Mouse (Mus musculus) thymus, postnatal 36 days (tissue): ENCODE results near the gene Blm.

Experiments used
- DNase-seq, 2 experiments: peaks; one replicate each; pipeline ENCODE4 v3.0.0; 2022; ENCODE audit warnings: mixed read lengths in 2 of 2

Blm gene

DNA sequence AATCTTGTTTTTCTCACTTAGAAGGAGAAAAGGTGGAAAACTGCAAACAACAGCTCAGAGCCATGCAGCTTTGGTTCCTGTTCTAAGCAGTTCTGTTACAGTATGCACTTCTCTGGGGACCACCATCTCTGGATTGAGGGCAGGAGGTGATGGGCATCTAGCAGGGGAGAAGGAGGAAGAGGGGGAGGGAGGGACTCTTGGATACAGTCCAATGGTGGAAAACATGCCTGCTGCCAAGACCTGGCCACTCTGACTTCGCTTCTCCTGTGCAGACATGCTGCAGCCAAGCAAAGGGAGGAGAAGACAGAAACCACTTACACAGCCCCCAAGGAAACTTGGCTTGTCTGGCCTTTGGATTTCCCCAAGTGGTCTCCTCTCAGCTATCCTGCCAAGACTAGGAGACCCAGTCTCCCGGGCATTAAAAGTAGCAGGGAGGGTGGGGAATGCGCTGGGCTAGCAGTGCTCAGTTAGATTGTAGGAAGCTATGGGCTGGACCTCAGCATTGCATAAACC lies 77.0 kb downstream of the Blm start:
- DNase-seq: no peak

DNA sequence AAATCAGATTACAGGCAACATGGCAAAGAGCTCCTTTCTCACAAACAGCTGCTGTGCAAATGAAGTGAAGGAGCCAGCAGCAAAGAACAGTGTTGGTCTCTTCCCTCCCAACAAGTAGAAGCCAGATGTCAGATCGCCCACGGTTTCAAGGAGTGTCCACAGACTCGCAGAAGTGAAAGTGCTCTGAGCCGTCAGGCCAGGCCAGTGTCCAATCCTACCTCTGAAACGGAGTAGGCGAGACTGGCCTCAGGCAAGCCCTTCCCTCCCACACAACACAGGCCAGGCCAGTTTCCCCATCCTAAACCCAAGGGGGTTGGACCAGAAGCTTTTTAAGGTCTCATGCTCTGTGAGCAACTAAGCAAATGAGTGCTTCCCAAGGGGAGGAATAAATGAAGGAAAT lies 77.7 kb downstream of the Blm start:
- no peak for DNase-seq

DNA sequence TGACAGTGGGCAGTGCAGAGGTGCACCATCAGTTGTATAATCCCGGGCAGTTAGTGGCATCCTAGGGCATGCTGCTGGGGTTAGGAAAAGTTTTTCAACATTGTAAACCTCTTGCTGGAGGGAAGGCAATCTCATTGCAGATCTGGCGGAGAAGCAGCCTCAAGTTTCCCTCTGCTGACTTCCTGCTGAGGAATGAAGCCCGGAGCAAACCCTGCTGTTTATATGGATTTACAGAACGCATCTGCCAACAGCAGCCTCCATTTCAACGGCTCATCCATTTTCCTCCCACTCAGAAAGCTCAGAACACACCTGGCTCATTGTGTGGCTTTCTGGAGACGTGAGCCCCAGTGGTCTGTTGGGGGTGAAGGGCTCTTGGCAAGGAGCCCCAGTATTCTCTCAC lies 78.6 kb downstream of the Blm start:
- DNase-seq: no peak

DNA sequence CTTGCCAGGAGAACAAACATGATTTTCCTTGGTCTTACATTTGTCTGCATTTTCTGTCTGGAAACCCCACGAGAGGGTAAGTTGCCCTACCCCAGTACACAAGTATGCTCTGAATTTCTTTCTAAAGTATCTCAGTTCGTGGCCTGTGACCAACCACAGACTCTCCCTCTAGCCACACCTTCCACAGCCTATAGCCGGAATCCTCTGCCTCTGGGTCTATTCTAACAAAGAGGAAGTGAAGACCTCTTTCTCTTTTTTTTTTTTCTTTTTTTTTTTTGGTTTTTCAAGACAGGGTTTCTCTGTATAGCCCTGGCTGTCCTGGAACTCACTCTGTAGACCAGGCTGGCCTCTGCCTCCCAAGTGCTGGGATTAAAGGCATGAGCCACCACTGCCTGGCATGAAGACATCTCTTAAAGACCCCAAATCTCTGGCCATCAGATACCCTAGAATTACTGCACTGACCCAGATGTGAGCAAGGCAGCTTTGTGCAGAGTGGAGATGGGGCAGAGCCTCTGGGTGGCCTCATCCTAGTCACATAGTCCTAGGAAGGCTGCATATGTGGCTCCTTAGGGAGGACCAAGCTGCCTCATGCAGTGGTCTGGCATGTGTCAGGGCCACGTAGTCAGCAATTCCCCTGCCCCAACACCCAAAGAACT lies 79.3 kb downstream of the Blm start:
- no peak for DNase-seq

DNA sequence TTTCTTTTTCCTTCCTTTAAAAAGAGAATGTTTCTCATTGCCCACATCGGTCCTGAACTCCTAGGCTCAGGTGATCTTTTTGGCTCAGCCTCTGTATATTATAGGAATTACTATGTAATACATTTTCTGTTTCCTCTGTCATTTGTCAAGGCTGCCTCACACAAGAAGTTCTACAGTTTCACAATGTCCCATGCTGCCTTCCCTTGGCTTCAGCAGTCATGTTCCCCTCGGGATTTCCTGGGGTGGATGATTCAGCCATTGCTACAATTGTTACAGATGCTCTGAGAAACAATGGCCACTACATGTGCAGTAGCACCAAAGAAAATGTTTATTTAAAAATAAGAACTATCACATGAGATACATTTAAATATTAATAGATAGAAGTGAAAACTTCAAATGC lies 80.1 kb downstream of the Blm start:
- DNase-seq: no peak

DNA sequence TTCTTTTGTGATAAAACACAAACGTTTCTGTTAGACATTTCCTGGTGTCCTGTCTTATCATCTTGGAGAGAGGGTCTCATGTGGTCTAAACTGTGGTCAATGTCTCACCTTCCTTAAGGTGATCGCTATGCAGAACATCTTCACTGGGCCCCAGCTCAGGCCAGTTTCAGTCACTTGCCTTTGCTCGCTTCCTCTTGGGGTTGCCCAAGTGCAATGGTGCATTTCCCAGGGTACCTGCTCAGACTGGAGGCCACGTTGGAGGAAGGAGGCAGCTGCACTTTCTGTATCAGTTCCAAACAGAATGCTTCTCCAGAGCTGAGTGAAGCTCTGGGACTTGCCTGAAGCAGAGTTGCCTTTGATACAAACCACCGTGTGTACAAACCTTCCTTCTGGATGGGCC lies 80.9 kb downstream of the Blm start:
- DNase-seq: no peak

DNA sequence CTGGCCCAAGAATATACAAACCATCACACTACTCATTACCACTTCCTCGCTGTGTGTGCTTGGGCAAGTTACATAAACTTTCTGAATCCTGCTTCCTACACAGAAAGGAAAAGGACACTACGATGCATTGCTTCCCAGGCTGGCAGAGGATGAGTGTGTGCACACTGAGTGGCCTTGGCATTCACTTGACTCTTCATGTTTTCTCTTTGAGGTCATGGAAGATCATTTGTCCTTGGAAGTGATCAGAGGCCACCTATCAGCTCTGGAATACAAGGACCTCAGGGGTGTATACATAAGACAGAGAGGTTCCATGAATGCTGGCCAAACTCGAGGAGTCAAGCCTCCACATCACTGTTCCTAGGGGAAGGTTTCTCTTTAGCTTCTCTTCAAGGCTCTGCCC lies 81.8 kb downstream of the Blm start:
- DNase-seq: no peak

DNA sequence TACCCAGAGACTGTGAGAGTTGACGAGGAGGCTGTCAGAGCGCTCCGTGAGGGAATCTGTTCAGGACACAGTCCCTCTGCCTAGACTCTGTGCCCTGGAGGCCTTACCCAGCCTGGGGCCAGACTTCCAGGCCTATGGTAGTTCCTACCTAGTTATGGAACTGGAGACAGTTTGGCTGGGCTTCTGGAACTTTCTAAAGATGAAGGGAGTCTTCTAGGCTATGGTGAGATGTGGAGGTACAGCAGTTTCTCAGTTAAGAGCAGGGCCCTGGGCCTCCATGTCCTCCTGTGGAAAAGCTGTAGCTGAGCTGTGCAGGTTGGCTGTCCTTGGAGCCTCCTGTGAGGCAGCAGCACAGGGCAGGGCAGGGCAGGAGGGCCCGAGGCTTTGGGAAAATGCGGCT lies 82.7 kb downstream of the Blm start:
- no peak for DNase-seq

DNA sequence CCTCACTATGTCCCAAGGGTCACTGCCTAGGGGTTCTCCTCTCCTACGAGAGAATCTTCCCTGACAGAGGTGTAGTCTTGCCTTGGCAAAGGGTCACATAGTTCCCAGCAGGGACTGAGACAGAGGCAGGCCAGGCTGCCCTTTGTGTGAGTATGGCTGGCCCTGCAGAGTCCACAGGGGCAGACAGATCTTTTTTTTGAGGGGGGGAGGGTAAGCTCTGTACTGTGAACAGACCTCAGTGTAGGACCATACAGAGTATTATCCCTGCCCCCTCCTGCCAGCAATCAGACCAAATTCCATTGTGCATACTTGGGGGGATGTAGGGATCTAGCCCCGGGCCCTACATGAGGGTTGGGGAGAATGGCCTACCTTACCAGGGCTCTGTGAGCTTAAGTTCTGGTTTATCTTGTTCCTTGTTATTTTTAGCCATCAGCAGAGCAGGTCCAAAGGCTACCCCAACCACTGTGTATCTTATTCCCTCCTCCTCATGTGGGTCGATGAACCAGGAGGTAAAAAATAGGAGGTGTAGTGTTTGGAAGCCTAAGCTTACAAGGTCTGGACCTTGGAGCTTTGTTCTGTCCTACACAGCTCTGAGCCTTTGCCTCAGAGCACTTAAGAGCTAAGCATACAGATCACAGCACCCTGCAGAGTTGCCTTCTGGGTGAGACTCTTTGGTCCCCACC lies 83.2 kb downstream of the Blm start:
- DNase-seq: no peak

DNA sequence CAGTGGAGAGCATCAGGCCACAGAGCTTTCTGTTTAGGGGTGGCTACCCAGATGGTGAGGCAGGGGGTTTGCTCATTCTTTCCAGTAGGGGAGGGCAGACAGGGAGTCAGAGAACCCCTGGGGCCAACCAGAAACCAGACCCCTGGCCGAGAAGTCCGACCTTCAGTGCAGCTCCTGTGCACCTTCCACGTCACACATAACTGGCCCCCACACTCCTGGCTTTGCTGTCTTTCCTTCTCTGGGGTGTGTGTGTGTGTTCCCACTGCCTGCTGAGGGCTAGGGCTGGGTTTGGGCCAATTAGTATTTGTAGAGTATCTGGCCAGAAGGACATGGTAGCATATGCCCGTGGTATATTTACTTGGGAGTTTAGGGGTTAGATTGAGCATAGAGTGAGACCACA lies 84.6 kb downstream of the Blm start:
- DNase-seq: no peak

DNA sequence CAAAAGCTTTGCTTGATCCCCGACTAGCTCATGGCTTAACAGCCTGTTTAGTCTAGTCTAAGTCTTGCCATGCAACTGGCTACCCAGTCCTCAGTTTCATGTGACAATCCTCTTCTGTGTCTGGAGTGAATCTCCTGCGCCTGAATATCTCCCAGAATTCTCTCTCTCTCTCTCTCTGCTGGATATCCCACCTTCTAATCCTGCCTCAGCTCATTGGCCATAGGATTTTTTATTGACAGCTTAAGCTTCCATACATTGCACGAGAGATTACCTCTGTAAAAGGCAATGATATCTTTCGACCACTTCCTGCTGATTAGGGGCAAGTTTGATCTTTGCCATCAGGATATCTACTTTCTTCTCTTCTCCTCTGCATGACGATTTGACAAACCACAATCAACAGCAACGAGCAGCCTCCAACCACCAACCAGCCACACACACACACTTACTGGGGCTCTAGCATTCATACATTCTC lies 85.3 kb downstream of the Blm start:
- no peak for DNase-seq

DNA sequence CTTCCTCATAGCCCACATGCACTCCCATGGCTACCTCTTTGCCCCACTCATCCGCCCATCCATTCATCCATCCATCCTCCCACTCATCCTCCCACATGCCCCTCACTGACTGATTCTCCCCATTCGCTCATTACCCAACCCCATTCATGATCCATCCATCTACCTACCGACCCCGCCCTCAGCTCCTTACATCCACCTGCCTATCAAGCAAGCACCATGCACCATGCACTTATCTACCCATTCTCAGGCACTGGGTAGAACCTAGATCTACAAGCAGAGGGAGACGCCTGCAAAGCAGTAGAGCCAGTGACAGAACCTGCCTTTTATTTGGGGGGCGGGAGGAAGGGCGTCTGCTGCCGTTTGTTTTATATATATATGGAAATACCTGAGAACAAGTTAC lies 87.6 kb downstream of the Blm start:
- no peak for DNase-seq

DNA sequence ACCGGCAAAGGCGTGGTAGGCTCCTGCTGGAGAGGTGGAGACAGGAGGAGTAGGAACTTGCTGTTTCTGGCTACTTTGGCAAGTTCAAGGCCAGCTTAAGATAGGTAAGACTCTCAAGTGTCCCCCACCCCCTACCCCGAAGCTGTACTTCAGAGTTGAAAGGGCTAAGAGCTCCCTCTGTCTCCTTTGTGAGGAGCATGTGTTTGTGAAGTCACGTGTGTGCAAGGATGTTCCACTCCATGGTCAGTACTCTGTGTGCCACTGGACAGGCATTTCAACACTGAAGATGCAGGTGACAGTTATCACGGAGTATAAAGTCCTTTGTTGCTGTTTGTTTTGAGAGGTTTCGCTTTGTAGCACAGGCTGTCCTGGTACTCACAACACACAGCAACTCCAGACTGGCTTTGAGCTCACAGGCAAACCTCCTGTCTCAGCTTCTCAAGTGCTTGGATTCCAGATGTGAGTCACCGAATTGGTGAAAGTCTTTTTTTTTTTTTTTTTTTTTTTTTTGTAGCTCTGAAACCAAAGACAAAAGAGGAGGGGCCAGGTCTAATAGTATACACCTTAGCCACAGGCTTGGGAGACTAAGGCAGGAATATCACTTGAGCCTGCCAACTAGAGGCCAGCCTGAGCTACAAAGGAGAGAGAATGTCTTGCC lies 88.6 kb downstream of the Blm start:
- DNase-seq: no peak

DNA sequence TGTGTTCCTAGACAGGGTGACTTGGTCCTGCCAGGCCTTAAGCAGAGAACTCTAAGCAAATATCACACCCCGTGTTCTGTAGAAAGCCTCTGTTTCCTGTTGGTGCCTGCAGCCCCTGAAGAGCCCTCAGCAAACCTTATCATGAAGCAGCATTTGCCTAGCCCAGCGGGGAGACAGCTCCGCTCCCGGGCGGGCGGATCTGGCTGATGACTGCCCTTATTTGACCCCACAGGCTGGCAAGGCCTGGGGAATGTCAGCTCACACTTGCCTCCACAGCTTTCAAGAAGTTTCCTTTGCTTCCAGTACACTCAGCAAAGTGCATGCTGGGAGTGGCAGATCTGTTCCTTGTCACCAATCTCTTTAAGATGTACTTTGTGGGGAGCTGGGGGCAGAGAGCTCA lies 89.4 kb downstream of the Blm start:
- DNase-seq: peak; percentile 51

DNA sequence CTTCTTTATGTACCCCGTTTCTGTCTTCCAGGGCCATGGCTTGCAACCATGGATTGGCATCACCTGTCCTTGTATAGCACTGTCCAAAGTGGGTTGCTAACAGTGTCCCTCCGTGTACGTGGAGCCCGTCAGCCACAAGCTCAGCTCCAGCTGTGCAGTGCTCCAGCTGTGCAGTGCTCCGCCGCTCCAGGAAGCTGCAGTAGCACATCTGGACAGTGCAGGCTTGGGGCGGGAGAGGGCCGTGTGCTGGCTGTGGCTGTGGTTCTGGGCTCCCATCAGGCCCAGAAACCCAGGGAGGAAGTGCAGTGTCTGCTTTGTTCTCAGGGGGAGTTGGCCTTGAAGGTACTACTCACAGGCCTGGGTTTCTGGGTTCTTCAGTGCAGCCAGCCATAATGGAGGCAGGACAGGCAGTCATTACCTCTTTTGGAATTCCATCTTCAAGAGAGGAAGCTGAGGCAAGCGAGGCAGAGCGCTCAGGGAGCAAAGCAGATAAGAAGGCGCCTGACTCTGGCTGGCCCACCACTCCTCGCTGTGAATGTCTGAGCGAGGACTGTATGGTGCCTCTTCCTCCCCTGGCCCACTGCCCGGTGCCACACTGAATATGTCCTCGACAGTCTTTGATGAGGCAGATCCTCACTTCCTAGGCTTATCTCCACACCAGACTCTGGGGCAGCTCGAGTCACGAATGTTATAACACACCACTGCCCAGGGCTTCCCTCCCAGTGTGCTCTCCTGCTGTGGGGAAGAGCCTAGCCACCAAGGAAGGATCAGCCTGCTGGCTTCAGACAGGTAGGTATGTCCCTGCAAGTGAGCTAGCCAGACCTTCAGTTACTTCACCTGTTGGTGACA lies 90.3 kb downstream of the Blm start:
- peak; percentile 28 to 32 for DNase-seq

DNA sequence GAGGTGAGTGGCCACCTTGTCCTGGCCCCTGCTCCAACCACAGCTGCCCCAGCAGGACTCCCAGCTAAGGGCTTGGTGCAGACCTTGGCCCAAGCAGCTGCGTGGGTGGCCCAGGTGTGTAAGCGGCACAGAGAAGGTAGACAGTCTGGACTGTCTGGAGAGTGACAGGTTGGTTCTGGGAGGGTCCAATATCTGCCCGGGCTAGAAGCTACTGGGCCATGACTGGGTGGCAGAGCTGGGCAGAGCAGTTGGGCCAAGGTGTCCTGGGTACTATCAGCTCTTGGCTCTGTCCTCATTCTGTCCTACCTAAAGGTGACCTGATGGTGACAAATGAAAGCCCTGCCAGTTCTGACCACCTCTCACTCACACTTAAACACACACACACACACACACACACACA lies 91.8 kb downstream of the Blm start:
- no peak for DNase-seq

DNA sequence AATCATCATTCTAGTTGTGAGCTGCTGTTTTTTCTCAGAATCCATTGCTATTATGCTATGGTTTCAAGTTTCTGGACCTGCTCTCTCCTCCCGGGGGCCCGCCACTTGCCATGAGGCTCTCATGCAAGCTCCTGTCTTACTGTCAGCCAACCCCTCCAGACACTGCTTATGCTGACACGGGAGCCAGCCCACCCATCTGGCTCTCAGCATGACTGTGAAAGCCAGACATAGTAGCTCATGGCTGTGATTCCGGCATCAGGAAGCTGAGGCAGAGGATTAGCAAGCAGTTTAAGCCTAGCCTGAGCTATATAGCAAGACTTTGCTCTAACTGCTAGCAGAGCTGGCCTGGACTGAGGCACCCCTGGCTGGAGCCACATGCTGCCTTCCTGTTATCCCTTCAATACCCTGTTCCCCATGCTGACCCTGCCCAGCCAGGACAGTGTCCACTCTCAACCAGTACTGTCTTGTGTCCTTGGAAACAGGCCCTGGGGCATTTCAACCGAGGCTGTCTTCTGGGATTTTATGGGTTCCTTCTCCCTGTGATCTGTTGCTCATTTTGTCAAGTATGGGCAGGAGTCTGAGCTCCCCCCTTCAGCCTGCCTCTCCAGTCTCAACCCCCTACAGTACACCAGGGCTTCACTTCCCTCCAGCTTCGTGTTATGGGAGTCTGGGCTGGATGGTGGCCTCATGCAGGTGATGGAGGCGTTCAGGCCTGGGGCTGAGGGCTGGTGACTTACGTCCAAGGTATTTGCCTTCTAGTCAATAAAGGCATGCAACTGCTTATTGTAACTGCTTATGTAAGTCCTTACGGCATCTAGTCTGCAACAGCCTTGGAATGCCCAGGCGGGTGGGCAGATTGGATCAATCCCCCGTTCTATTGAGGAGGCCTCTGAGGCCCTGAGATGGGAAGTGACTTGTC lies 92.7 kb downstream of the Blm start:
- DNase-seq: no peak

DNA sequence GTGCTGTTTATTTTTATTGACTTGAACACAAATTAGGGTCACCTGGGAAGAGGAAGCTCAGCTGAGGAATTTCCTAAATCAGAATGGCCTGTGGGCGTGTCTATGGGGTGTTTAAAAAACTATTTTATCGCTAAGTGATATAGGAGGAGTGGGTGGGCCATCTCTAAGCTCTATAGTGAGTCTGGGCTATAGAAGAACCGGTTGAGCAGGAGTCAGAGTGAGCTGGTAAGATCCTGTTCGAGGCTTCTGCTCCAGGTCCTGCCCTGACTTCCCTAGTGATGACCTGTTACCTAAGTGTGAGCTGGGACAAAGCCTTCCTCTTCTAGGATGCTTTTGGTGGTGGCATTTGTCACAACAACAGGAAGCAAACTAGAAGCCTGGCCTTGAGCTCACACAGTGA lies 94.2 kb downstream of the Blm start:
- no peak for DNase-seq

DNA sequence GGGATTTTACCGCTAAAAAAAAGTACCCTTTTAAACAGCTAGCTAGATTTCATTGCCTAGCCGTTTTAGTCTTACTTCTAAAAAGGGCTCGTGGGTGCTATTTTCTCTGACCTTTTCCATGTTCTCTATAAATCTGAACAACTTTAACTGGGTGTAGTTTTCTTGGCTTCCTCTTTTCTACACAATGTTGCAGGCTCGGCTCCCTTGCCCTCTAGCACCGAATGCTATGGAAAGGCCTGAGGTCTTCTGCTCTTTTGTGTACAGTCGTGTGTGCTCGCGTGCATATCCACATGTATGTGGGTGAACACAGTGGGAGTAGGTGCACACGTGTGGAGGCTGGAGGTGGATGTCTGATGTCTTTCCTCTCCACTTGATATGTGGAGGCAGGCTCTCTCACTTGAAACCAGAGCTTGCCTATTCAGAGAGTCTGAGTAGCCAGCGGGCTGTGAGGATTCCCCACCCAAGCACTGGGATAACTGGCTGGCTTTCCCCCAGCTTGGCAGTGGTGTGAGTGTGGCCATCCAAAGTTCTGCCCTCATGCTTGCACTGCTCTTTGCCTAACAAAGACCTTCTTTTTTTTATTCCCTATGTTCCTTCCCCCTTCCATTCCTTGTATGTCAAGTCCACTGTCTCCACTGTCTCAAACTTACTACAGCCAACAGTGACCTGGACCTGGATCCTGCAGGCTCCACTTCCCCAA lies 95.0 kb downstream of the Blm start:
- no peak for DNase-seq

DNA sequence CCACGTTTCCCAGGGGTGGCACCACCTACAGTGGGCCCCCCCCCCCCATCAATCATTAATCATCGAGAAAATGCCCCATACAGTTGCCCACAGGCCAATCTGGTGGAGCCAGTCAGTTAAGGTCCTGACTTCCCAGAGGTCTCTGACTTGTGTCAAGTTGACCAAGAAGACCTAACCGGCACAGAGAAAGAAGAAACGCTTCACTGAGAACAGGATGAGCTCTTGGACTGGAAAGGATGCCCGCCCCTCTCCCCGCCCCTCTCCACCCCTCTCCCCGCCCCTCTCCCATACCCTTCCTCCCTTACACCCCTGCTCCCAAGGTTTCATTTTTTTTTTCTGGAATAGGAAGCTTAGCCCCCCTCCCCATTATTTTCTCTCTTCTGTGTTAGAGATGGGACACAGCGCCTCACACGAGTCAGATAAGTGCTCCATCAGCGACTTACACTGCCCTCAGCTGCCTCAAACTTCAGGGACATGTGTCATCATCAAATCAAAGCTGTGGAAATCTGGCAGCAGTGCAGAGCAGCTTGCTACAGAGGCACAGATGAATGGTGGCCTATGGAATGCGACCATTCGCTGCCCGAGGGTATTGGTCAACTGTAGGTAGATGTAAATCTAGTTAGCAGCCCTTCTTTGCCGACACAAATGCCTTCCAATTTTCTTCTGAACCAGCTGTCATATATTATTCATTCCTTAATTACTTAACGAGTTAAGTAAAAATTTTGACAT lies 95.7 kb downstream of the Blm start:
- DNase-seq: no peak

DNA sequence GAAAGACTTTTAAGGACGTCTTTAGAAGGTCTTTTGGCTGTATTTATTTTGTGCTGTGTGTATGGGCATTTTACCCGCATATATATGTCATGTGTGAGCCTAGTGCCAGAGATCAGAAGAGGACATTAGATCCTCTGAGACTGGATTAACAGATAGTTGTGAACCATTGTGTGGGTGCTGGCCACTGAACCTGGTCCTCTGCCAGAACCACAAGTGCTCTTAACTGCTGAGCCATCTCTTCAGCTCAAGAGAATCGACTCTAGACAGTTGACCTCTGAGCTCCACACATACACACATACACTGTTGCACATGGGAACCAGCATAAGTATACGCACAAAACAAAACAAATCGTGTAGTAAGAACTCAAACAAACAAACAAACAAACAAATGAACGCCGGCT lies 98.3 kb downstream of the Blm start:
- DNase-seq: no peak
